Mouse (Mus musculus): Measurements from ENCODE around the gene Cdc6. TPM values are rescaled to one million over a fixed set of nuclear protein-coding genes. Genes with fewer than 3 reads are reported as not detected.
A peak's percentile ranks its signal among the peaks of the same experiment; 100 is the strongest.

Cdc6 gene
- polyA plus RNA-seq, 1 experiment, result 55.8 TPM

DNA sequence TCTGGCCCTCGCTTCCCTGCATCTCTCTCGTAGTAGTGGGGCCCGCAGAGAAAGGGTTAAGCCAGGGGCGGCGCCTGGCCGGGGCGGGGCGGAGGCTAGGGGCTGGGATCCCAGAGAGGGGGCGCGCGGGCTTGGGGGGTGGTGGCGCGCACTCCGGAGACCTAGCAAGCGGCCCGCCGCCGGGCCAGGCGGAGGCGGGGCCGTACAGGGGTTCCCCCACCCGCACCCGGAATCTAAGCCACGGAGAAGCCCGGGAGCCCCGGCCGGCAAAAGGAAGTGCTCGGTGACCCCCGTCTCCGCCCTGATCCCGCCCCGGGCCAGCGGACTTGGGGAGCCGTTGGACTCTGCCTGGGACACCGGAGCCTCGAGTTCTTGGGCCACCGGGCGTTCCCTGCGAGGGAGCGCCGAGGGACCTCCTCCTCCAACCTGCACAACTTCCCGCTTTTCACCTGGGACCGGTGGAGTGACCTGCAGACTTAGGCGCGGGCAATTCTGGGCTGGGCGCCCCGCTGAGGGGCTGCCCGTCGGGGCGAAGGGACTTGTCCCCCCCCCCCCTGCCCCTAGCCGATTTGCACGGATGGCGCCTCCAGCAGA lies 52.8 kb downstream of the Cdc6 start:
- H3K9me3 ChIP-seq (replicated peaks; ENCODE audit: control insufficient read depth, insufficient read depth, low read length, poor library complexity, severe bottlenecking), result no peaks in the 10 kb centered on the region
- H3K36me3 ChIP-seq (ENCODE audit: control insufficient read depth, insufficient read depth, low read length, poor library complexity, severe bottlenecking), result no peaks in the 10 kb centered on the region
- H3K4me3 ChIP-seq (ENCODE audit: low read depth, low read length), result peak overlapping the region; percentile 96
- H3K4me1 ChIP-seq (ENCODE audit: control insufficient read depth, insufficient read depth, low read length), result peaks cover 4% of the 10 kb centered on the region
- peak overlapping the region; percentile 76 for H3K27ac ChIP-seq (ENCODE audit: insufficient read depth, low read length)
- TF ChIP-seq EP300 (IDR thresholded peaks at IDR 0.05; ENCODE audit: insufficient read depth, low read depth, low read length) (no peak), POLR2A (IDR thresholded peaks at IDR 0.05; ENCODE audit: insufficient read depth, low read length) (no peak), CTCF (IDR thresholded peaks at IDR 0.05; ENCODE audit: low read depth, low read length) (no peak)
- no peaks in the 10 kb centered on the region for H3K27me3 ChIP-seq (ENCODE audit: control insufficient read depth, insufficient read depth, low read length, poor library complexity, severe bottlenecking)
- H3K9ac ChIP-seq (ENCODE audit: low read depth, poor library complexity, severe bottlenecking), result peak overlapping the region; percentile 90

DNA sequence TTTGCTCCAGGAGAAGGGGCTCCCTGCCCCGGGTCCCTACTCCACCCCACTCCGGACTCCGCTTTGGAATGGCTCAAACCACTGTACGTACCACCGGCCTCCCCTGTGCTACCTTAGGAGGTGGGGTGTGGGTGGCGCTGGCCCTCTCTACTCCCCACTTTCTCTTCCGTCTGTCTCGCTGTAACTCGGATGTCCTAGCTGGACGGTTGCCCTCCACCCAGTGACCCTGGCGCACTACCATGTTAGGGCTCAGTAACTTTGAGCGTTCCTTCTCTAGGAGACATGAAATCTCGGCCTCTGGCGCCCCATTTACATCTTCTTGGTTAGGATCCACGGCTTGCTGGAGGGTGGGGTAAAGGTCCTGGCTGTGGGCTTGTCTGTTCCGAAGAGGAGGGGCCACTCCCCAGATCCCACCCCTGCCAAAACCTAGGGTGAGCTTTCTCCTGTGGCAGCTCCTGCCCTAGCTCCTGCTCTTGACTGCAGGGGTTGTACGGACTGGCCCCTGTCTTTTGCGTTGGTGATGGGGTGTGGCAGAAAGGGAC lies 53.5 kb downstream of the Cdc6 start:
- Histone ChIP-seq H3K9me3 (replicated peaks; ENCODE audit: control insufficient read depth, insufficient read depth, low read length, poor library complexity, severe bottlenecking) (no peaks in the 10 kb centered on the region), H3K9ac (ENCODE audit: low read depth, poor library complexity, severe bottlenecking) (peak overlapping the region; percentile 90), H3K27me3 (ENCODE audit: control insufficient read depth, insufficient read depth, low read length, poor library complexity, severe bottlenecking) (no peaks in the 10 kb centered on the region), H3K4me1 (ENCODE audit: control insufficient read depth, insufficient read depth, low read length) (peaks cover 4% of the 10 kb centered on the region), H3K27ac (ENCODE audit: insufficient read depth, low read length) (peak overlapping the region; percentile 39; the same call in 1 of the 2 replicates), H3K4me3 (ENCODE audit: low read depth, low read length) (peak overlapping the region; percentile 89), H3K36me3 (ENCODE audit: control insufficient read depth, insufficient read depth, low read length, poor library complexity, severe bottlenecking) (no peaks in the 10 kb centered on the region)
- no peak for TF ChIP-seq CTCF (IDR thresholded peaks at IDR 0.05; ENCODE audit: low read depth, low read length)
- no peak for TF ChIP-seq EP300 (IDR thresholded peaks at IDR 0.05; ENCODE audit: insufficient read depth, low read depth, low read length)
- TF ChIP-seq POLR2A (IDR thresholded peaks at IDR 0.05; ENCODE audit: insufficient read depth, low read length), result no peak

DNA sequence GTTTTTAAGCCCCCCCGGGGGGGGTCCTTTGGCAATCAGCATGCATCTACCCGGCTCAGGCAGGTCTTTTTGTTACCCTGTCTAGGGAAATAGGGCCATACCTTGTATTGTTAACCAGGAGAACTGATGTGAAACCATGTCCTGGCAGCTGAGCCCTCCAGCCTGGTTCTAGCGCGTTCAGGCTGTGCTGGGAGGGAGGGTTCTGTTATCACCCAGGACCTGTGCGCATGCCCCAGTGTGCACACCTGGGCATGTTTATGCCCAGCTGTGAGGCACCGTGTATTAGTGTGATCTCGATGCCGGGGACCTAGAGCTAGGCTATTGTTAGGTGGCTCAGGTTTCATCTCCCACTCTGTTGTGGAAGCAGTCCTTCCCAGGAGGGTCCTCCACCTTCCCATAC lies 54.2 kb downstream of the Cdc6 start:
- Histone ChIP-seq H3K9ac (ENCODE audit: low read depth, poor library complexity, severe bottlenecking) (peak overlapping the region; percentile 90), H3K9me3 (replicated peaks; ENCODE audit: control insufficient read depth, insufficient read depth, low read length, poor library complexity, severe bottlenecking) (no peaks in the 10 kb centered on the region), H3K4me3 (ENCODE audit: low read depth, low read length) (peak overlapping the region; percentile 89), H3K36me3 (ENCODE audit: control insufficient read depth, insufficient read depth, low read length, poor library complexity, severe bottlenecking) (peaks cover 2% of the 10 kb centered on the region), H3K4me1 (ENCODE audit: control insufficient read depth, insufficient read depth, low read length) (peaks cover 5% of the 10 kb centered on the region), H3K27ac (ENCODE audit: insufficient read depth, low read length) (peak overlapping the region; percentile 2; the same call in 1 of the 2 replicates), H3K27me3 (ENCODE audit: control insufficient read depth, insufficient read depth, low read length, poor library complexity, severe bottlenecking) (no peaks in the 10 kb centered on the region)
- no peak for TF ChIP-seq POLR2A (IDR thresholded peaks at IDR 0.05; ENCODE audit: insufficient read depth, low read length)
- no peak for TF ChIP-seq CTCF (IDR thresholded peaks at IDR 0.05; ENCODE audit: low read depth, low read length)
- no peak for TF ChIP-seq EP300 (IDR thresholded peaks at IDR 0.05; ENCODE audit: insufficient read depth, low read depth, low read length)

DNA sequence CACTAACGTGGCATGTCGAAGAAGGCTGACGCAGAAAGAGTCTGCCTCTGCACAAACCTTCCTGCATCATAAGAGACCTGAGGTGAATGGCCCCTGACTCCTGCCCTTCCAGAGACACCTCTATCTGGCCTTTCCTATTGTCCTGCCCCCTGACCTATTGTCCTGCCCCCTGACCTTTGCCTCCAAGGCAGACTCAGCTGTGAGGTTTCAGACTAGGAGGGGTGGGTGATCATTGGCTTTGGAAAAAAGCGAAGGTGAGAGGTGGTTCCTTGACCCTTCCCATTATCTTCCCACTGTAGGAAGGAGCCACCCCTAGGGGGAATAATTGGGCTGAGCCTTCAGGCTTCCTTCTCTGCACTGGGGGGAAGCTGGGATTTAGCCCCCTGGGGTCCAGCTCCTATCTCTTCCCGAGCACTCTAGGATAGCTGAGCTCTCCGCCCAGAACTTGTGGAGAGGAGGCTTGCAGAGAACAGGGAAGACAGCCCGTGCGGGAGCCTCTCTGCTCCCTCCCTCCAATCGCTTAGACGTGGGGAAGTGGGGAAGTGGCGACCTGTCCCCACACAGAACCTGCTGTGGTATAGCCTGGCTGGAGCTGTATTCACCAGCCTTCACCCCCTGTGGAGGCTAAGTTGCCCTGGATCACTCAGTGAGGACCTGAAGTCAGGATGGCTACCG lies 55.0 kb downstream of the Cdc6 start:
- Histone ChIP-seq H3K9ac (ENCODE audit: low read depth, poor library complexity, severe bottlenecking) (peak overlapping the region; percentile 90), H3K27me3 (ENCODE audit: control insufficient read depth, insufficient read depth, low read length, poor library complexity, severe bottlenecking) (no peaks in the 10 kb centered on the region), H3K4me3 (ENCODE audit: low read depth, low read length) (peak overlapping the region; percentile 66), H3K27ac (ENCODE audit: insufficient read depth, low read length) (peak overlapping the region; percentile 80), H3K9me3 (replicated peaks; ENCODE audit: control insufficient read depth, insufficient read depth, low read length, poor library complexity, severe bottlenecking) (no peaks in the 10 kb centered on the region), H3K4me1 (ENCODE audit: control insufficient read depth, insufficient read depth, low read length) (peaks cover 10% of the 10 kb centered on the region), H3K36me3 (ENCODE audit: control insufficient read depth, insufficient read depth, low read length, poor library complexity, severe bottlenecking) (peaks cover 5% of the 10 kb centered on the region)
- TF ChIP-seq POLR2A (IDR thresholded peaks at IDR 0.05; ENCODE audit: insufficient read depth, low read length) (no peak), EP300 (IDR thresholded peaks at IDR 0.05; ENCODE audit: insufficient read depth, low read depth, low read length) (peak; percentile 93), CTCF (IDR thresholded peaks at IDR 0.05; ENCODE audit: low read depth, low read length) (no peak)

DNA sequence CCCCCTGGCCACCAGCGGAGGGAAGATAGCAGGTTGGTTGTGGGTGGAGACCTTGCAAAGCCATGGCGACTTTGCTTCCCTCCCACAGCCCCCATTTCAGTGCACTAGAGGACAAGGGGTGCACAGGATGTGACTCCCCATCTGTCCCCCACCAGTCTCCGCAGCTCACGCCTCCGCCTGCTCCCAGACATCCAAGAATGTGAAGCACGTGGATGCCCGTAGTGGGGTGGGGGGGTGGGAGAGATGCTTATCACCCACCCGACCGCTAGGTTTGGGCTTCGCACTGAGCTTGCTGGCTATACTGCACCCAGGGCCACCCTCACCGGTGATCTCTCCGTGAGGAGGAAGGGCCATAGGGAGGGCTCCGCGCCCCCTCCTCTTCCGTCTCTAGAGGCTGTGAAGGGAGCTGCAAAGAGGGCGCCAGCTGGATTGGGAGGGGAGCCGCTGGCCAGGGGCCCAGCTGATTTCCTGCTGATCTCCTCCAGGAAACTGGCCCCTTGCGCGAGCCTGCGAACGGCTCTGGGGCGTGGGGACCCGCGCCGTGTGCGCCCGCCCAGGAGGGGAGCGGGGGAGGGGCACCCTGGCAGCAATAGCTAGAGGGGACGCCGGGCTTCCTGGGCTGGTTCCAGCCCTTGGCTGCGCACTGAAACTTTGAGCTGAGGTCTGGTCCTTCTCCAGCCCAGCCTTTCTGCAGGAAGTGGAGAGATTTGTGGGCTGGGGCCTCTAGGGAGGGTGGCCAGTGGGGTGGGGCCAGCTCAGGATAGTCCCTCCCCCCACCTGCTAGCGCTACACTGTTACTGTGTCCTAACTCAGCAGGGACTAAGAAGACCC lies 55.8 kb downstream of the Cdc6 start:
- Histone ChIP-seq H3K4me3 (ENCODE audit: low read depth, low read length) (peak overlapping the region; percentile 66), H3K9me3 (replicated peaks; ENCODE audit: control insufficient read depth, insufficient read depth, low read length, poor library complexity, severe bottlenecking) (no peaks in the 10 kb centered on the region), H3K27me3 (ENCODE audit: control insufficient read depth, insufficient read depth, low read length, poor library complexity, severe bottlenecking) (no peaks in the 10 kb centered on the region), H3K36me3 (ENCODE audit: control insufficient read depth, insufficient read depth, low read length, poor library complexity, severe bottlenecking) (peaks cover 11% of the 10 kb centered on the region), H3K27ac (ENCODE audit: insufficient read depth, low read length) (peak overlapping the region; percentile 80), H3K9ac (ENCODE audit: low read depth, poor library complexity, severe bottlenecking) (peak overlapping the region; percentile 73), H3K4me1 (ENCODE audit: control insufficient read depth, insufficient read depth, low read length) (peaks cover 10% of the 10 kb centered on the region)
- TF ChIP-seq EP300 (IDR thresholded peaks at IDR 0.05; ENCODE audit: insufficient read depth, low read depth, low read length), result peak; percentile 55; the same call in 1 of the 2 replicates
- no peak for TF ChIP-seq CTCF (IDR thresholded peaks at IDR 0.05; ENCODE audit: low read depth, low read length)

All from ES-Bruce4 (cell line).